Mouse (Mus musculus) forebrain, embryonic 13.5 days (tissue): ENCODE results near the gene Robo4. TPM values are rescaled to one million over a fixed set of nuclear protein-coding genes. Genes with fewer than 3 reads are reported as not detected.

Experiments
- ATAC-seq: fragments of 200-750 bp; cut with Nextera tagmentation; 2 replicates; pipeline ENCODE4 v1.8.0; 2017
- H3K27ac ChIP-seq: fragments of 300-500 bp; sonication (generic); 2 replicates; pipeline ENCODE4 v1.5.1; 2015; ENCODE audit warnings: inconsistent platforms, mild to moderate bottlenecking, moderate library complexity
- H3K27me3 ChIP-seq: fragments of 300-500 bp; sonication (generic); 2 replicates; pipeline ENCODE4 v1.6.1; 2015; ENCODE audit warnings: mild to moderate bottlenecking, inconsistent platforms
- H3K36me3 ChIP-seq: fragments of 300-500 bp; sonication (generic); 2 replicates; pipeline ENCODE4 v1.6.1; 2015; ENCODE audit warnings: mild to moderate bottlenecking, inconsistent platforms; ENCODE audit not compliant: poor library complexity, severe bottlenecking
- H3K4me1 ChIP-seq: fragments of 300-500 bp; sonication (generic); 2 replicates; pipeline ENCODE4 v1.6.1; 2015; ENCODE audit warnings: inconsistent platforms
- H3K4me2 ChIP-seq: fragments of 300-500 bp; sonication (generic); 2 replicates; pipeline ENCODE4 v1.6.1; 2015; ENCODE audit warnings: inconsistent platforms, mild to moderate bottlenecking, moderate library complexity
- H3K4me3 ChIP-seq: fragments of 300-500 bp; sonication (generic); 2 replicates; pipeline ENCODE4 v1.5.1; 2015; ENCODE audit warnings: mild to moderate bottlenecking, inconsistent platforms
- H3K9ac ChIP-seq: fragments of 300-500 bp; sonication (generic); 2 replicates; pipeline ENCODE4 v1.6.1; 2015; ENCODE audit warnings: mild to moderate bottlenecking, inconsistent platforms
- H3K9me3 ChIP-seq: fragments of 300-500 bp; sonication (generic); replicated peaks from 2 replicates; pipeline ENCODE4 v1.6.1; 2016; ENCODE audit warnings: inconsistent platforms
- WGBS: fragments of 180-500 bp; shearing (Covaris S2); methylation state at CpG from one replicate; pipeline ENCODE4 v1.1.7; 2015; 5-methylcytosine and 5-hydroxymethylcytosine counted together
- polyA plus RNA-seq: library from polyadenylated mRNA; unstranded; fragments of >200 nt; fragmentation: Nextera tagmentation; extraction: Ambion mirVana; gene quantifications from 2 replicates; pipeline ENCODE4 v1.2.1, GENCODE M21; 2015

The Robo4 gene
- polyA plus RNA-seq, 1 experiment from 2014 or later: 4.2 TPM

DNA sequence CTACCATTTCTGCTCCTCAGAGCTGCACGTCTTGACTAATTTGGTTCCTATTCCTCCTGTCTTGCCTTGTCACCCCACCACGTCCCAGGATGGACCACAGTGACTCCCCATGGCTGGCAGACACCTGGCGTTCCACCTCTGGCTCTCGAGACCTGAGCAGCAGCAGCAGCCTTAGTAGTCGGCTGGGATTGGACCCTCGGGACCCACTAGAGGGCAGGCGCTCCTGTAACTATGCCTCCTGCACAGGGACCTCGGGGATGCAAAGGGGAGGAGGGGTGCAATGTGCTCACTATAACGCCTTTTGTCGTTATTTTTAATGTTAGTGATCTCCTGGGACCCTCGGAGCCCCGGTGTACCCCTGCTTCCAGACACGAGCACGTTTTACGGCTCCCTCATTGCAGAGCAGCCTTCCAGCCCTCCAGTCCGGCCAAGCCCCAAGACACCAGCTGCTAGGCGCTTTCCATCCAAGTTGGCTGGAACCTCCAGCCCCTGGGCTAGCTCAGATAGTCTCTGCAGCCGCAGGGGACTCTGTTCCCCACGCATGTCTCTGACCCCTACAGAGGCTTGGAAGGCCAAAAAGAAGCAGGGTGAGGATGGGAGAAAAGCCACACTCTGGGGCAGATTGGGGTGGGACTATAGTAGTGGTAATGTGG lies 6.3 kb downstream of the Robo4 start:
- peak overlapping the region; percentile 38 for H3K4me2 ChIP-seq
- H3K27me3 ChIP-seq: peaks cover 5% of the 10 kb centered on the region; the same call in 1 of the 2 replicates
- WGBS: 13% methylated on average over 19 of the region's 19 CpGs
- no peak overlapping the region for H3K27ac ChIP-seq
- no peaks in the 10 kb centered on the region for H3K9me3 ChIP-seq
- no peaks in the 10 kb centered on the region for H3K36me3 ChIP-seq
- peaks cover 7% of the 10 kb centered on the region; the same call in 1 of the 2 replicates for H3K4me1 ChIP-seq
- no peak overlapping the region for H3K4me3 ChIP-seq
- H3K9ac ChIP-seq: 0 out of 2 replicates have a peak overlapping the region, but pooled peaks have one; percentile 35
- ATAC-seq: peak; percentile 73; the same call in 1 of the 2 replicates

DNA sequence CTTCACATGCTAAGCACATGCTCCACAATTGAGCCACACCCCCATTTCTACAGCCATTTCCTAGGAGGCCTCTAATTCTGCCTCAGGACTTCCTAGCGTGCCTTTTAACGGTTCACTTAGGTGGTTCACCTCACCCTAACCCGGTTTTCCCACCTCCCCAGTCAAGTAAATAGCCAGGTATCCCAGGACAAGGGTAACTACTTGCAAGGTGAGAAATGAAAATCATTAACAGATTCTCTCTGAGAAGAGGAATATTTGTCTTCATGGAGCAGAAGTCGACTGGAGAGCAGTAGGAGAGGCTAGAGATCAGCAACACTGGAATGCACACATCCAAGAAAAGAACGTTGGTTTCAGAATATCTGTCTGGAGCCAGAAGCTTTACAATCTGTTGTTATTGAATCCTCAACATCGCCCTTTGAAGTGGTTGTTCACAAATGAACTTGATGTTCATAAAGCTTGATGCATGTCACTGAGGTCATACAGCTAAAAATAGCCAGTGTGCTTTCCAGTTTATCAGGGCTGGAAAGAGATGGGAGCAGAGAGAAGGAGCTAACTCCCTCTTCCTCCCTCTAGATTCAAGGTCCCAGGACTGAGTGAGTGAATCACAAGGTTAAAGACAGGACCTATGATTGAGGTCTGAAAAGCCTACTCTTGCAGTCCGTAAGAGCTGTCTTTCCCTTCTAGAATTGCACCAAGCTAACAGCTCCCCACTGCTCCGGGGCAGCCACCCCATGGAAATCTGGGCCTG lies 8.2 kb downstream of the Robo4 start:
- Histone ChIP-seq H3K9ac (no peak overlapping the region), H3K27ac (no peak overlapping the region), H3K4me2 (no peak overlapping the region), H3K36me3 (no peaks in the 10 kb centered on the region), H3K9me3 (no peaks in the 10 kb centered on the region), H3K4me1 (peaks cover 7% of the 10 kb centered on the region; the same call in 1 of the 2 replicates), H3K4me3 (no peak overlapping the region), H3K27me3 (peaks cover 5% of the 10 kb centered on the region; the same call in 1 of the 2 replicates)
- no peak for ATAC-seq
- 83% methylated on average over 8 of the region's 8 CpGs for WGBS

DNA sequence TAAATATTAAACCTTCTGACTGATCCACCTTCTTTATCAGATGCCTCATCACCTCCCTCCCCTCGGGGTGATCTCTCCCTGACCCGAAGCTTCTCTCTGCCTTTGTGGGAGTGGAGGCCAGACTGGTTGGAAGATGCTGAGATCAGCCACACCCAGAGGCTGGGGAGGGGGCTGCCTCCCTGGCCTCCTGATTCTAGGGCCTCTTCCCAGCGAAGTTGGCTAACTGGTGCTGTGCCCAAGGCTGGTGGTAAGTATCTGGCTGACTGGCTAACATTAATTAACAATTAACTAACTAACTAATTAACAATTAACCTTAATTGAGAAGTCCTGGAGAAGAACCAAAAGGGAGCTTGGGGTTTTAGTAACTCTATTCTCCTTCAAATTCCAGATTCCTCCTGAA lies 11.3 kb downstream of the Robo4 start:
- Histone ChIP-seq H3K9me3 (no peaks in the 10 kb centered on the region), H3K4me1 (peaks cover 3% of the 10 kb centered on the region; the same call in 1 of the 2 replicates), H3K27me3 (peaks cover 2% of the 10 kb centered on the region; the same call in 1 of the 2 replicates), H3K27ac (no peak overlapping the region), H3K4me3 (no peak overlapping the region), H3K9ac (no peak overlapping the region), H3K4me2 (no peak overlapping the region), H3K36me3 (no peaks in the 10 kb centered on the region)
- no peak for ATAC-seq
- 61% methylated on average over 3 of the region's 3 CpGs for WGBS

DNA sequence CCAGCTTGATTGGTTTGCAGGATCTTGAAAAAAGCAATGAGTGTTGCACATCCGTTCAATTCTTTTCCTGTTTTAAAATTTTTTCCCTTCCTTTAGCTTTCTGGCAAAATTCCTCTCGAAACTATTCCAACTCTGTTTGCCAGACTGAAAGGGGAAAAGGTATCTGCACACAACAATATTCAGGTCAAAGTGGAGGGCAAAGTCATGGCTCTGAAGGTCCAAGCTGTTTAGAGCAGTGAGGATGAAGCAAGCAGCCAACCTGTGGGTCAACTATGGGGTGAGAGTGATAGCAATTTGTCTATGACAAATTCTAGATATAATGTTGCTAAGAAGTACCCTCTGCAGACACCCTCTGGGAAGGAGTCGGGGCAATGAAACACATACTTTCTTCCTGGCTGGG lies 13.0 kb downstream of the Robo4 start:
- no peaks in the 10 kb centered on the region for H3K36me3 ChIP-seq
- no peak overlapping the region for H3K27ac ChIP-seq
- no peaks in the 10 kb centered on the region for H3K4me1 ChIP-seq
- H3K9me3 ChIP-seq: no peaks in the 10 kb centered on the region
- no peak for ATAC-seq
- no peak overlapping the region for H3K4me2 ChIP-seq
- H3K27me3 ChIP-seq: no peaks in the 10 kb centered on the region
- no peak overlapping the region for H3K4me3 ChIP-seq
- no peak overlapping the region for H3K9ac ChIP-seq
- 88% methylated on average over 3 of the region's 3 CpGs for WGBS

DNA sequence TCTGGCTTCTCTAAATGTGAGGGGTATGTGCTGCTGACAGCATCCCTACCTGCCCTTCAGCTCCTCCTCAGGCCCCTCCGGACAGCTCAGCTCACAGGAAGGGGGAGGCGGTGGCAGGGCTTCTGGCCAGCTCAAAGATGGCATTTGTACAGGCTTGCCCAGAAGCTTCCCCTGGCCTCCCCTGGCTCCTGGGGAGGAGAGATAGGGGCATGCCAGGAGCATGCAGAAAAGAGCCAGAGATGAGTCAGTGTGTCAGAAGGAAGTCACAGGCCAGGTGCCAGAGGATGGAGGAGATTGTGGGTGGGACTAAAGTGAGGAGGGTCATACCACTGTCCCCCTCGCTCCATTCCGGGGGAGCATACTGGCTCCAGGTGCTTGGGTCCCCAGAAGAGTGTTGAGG lies 17.1 kb downstream of the Robo4 start:
- Histone ChIP-seq H3K4me1 (peaks cover 9% of the 10 kb centered on the region), H3K9me3 (no peaks in the 10 kb centered on the region), H3K4me2 (no peak overlapping the region), H3K27ac (no peak overlapping the region), H3K9ac (no peak overlapping the region), H3K27me3 (0 out of 2 replicates have a peak, but pooled peaks cover 3% of the 10 kb centered on the region), H3K36me3 (no peaks in the 10 kb centered on the region), H3K4me3 (no peak overlapping the region)
- no peak for ATAC-seq
- WGBS: 89% methylated on average over 4 of the region's 4 CpGs

DNA sequence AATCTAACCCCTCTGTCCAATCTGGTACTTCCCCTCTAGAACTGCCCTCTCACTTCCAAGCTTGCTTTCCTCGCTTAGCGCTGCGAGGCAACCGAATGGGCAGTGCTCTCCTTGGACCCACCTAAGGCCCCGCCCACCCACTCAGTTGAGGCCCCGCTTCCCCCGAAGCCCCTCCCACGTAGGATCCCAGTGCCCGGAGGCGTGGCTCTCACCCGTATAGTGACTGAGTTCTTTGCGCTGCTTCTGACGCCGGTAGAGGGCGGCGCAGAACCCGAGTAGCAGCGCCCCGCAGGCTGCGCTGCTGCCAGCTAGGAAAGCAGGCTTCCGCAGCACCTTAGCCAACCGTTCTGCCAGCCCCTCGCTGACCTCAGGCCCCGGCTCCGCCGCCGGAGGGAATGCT lies 19.0 kb downstream of the Robo4 start:
- H3K9me3 ChIP-seq: no peaks in the 10 kb centered on the region
- peak overlapping the region; percentile 14 for H3K4me3 ChIP-seq
- peak; percentile 91 for ATAC-seq
- H3K27ac ChIP-seq: no peak overlapping the region
- under 1% methylated on average over 27 of the region's 27 CpGs for WGBS
- 0 out of 2 replicates have a peak overlapping the region, but pooled peaks have one; percentile 9 for H3K9ac ChIP-seq
- no peaks in the 10 kb centered on the region for H3K36me3 ChIP-seq
- H3K4me1 ChIP-seq: peaks cover 9% of the 10 kb centered on the region
- H3K27me3 ChIP-seq: 0 out of 2 replicates have a peak, but pooled peaks cover 3% of the 10 kb centered on the region
- peak overlapping the region; percentile 48 for H3K4me2 ChIP-seq

DNA sequence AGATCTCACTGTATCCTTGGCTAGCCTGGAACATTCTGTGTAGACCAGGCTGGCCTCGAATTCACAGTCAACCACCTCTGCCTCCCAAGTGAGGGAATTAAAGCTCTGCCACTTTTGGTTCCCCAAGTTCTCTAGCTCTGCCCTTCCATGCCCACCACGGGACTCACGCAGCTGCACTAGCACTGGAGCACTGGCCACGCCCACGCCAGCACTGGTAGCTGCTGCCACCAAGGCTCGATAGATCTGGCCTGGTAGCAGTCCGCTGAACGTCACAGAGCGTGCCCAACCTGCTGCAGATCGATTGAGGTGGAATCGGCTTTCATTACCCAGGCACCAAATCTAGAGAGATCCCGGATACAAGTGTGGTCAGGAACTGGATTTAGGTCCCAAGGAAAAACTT lies 19.5 kb downstream of the Robo4 start:
- peak overlapping the region; percentile 14 for H3K4me3 ChIP-seq
- peak; percentile 54 for ATAC-seq
- 37% methylated on average over 12 of the region's 12 CpGs for WGBS

DNA sequence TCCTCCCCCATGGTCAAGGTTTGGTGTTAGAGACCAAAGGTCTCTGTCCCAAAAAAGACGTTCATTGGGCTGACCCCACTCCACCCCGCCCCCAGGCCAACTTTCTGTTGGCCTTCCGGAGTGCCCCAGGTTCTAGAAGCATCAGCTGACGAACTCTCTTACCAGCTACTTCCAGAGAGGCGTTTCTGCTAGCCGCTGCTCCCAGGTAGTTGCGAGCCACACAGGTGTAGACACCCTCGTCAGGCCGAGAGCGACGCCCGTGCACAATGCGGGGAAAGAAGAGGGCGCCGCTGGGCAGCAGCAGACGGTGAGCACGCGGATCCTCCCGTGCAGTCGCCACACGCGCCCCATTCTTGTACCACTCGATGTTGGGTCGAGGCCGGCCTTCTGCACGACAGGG lies 27.6 kb downstream of the Robo4 start:
- Histone ChIP-seq H3K36me3 (no peaks in the 10 kb centered on the region), H3K9ac (no peak overlapping the region), H3K9me3 (no peaks in the 10 kb centered on the region), H3K4me1 (peaks cover 33% of the 10 kb centered on the region), H3K4me3 (no peak overlapping the region), H3K4me2 (no peak overlapping the region), H3K27me3 (peaks cover 51% of the 10 kb centered on the region), H3K27ac (no peak overlapping the region)
- no peak for ATAC-seq
- WGBS: 49% methylated on average over 26 of the region's 26 CpGs

More for the DNA sequence above, 19.5 kb downstream of the Robo4 start:
- no peak overlapping the region for H3K27ac ChIP-seq
- peak overlapping the region; percentile 48 for H3K4me2 ChIP-seq
- peaks cover 9% of the 10 kb centered on the region for H3K4me1 ChIP-seq
- 0 out of 2 replicates have a peak overlapping the region, but pooled peaks have one; percentile 9 for H3K9ac ChIP-seq
- H3K9me3 ChIP-seq: no peaks in the 10 kb centered on the region
- H3K36me3 ChIP-seq: no peaks in the 10 kb centered on the region
- 0 out of 2 replicates have a peak, but pooled peaks cover 3% of the 10 kb centered on the region for H3K27me3 ChIP-seq

DNA sequence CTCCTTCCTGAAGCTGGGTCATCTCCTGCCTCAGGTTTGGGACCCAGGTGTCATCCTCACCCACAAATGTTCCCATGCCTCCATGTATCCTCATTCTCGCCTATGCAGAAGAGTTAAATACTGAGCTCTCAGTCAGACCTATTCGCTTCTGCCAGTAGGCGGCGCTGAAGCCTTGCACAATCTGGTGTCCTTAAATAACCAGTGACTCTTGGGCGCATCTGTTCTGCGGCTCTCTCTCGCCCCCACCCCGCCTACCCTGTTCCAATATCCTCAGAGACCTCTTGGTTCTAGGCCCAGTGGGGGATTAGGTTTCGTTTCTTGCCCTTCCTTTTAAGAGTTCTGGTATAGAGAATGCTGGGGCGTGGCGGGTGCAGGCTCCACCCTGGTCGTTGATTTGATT lies 28.9 kb downstream of the Robo4 start:
- Histone ChIP-seq H3K4me3 (no peak overlapping the region), H3K27ac (no peak overlapping the region), H3K36me3 (no peaks in the 10 kb centered on the region), H3K4me1 (peaks cover 42% of the 10 kb centered on the region), H3K27me3 (peaks cover 61% of the 10 kb centered on the region), H3K9me3 (no peaks in the 10 kb centered on the region), H3K4me2 (peak overlapping the region; percentile 88), H3K9ac (no peak overlapping the region)
- under 1% methylated on average over 12 of the region's 12 CpGs for WGBS
- peak; percentile 80 for ATAC-seq

DNA sequence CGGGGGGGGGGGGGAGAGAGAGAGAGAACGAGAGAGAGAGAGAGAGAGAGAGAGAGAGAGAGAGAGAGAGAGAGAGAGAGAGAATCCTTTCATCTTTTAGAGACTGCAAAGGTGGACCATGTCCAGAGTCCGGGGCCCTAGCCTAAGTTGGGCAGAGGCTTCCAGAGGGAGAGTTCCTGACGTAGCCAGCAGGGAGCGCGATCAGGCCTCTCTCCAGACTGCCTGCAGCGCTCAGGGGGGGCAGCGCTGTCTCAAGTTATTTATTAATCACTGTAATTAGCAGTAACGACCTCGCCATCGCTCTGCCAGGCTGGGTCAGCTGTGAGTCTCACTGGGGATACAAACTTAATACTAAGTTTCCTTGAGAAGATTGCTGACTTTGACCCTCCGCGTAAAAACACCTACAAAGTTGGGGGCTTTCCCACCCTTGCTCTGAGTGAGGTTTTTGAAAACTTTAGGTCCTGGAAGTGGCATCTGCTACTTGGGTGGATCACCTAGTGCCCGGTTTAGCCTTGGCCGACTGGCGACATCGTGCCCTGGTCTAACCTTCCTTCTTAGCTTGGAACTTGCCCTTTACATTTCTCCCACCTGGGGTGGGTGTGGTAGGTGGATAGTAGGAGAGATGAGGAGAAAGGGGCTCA lies 30.4 kb downstream of the Robo4 start:
- Histone ChIP-seq H3K9ac (peak overlapping the region; percentile 64; the same call in 1 of the 2 replicates), H3K9me3 (no peaks in the 10 kb centered on the region), H3K27ac (no peak overlapping the region), H3K4me3 (peak overlapping the region; percentile 43), H3K36me3 (no peaks in the 10 kb centered on the region), H3K4me1 (peaks cover 42% of the 10 kb centered on the region), H3K4me2 (peak overlapping the region; percentile 88), H3K27me3 (peaks cover 67% of the 10 kb centered on the region)
- peak; percentile 68 for ATAC-seq
- under 1% methylated on average over 15 of the region's 17 CpGs for WGBS

DNA sequence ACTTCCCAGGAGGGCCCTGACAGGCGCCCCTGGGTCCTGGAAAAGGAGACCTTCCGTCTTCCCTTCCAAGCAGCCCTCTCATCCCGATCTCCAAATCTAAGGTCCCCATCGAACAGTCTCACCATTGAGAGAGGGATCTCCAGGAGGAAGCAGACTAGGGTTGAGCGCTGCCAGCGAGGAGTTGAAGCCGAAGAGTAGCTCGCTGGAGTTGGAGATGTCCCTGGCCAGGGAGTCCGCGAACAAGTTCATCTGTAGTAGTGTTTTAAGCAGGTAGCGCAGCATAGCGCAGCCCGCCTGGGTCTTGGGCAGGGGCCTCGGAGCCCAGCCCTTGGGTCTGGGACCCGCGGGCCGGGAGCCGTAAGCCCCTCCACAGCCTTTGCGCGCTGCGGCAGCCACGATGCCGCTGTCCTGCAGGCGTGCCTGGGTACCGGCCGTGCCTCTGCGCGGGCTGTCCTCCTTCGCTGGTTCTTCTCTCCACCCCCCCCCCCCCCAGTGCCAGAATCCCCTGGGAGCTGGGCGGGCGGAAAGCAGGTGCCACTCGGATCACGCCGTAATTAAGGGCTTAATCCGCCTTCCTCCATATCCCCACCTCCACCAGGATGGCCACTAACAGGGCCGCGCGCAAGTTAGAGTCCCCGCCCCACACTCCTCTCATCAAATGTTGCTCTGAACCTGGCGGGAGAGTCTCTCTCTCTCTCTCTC lies 31.2 kb downstream of the Robo4 start, which contains the start of gene Robo3:
Robo3 (minus strand) TSS at position 527 of the 702 bp plus-strand sequence.
- Histone ChIP-seq H3K9ac (peak within 1 kb of the TSS; percentile 64), H3K4me2 (peak within 1 kb of the TSS; percentile 88), H3K4me3 (peak within 1 kb of the TSS; percentile 43), H3K27ac (no peak within 1 kb of the TSS), H3K9me3 (no peaks in the 10 kb centered on the region), H3K36me3 (no peaks in the 10 kb centered on the region), H3K27me3 (peaks cover 67% of the 10 kb centered on the region), H3K4me1 (peaks cover 47% of the 10 kb centered on the region)
- WGBS: under 1% methylated on average over 37 of the region's 40 CpGs
- peak; percentile 34 for ATAC-seq
